Mouse (Mus musculus): ENCODE data around the gene Myadml2. TPM values are rescaled to one million over a fixed set of nuclear protein-coding genes. Genes with fewer than 3 reads are reported as not detected.

The Myadml2 gene
- polyA plus RNA-seq, 1 experiment from 2014 or later: 0.81 TPM

DNA sequence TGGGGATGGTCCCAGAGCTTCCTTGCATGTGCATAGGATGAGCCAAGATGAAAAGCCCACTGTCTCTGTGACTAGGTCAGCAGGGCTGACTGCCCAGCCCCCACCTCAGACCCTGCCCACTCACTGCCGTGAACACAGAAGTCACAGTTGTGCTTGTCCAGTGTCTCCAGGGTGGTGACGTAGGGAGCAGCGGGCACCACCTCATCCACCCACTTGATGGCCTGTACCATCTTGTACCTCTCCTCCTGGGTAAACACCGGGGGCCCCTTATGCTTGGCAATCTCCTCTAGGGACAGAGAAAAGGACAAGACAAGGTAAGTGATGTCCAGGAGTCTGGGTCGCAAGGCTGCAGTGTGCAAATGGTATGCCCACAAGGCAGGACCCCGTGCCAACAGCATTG lies 32.8 kb downstream of the Myadml2 start:
- H3K36me3 ChIP-seq: peaks cover 72% of the 10 kb centered on the region
- ATAC-seq (ENCODE audit: low FRiP score, low read depth): no peak

DNA sequence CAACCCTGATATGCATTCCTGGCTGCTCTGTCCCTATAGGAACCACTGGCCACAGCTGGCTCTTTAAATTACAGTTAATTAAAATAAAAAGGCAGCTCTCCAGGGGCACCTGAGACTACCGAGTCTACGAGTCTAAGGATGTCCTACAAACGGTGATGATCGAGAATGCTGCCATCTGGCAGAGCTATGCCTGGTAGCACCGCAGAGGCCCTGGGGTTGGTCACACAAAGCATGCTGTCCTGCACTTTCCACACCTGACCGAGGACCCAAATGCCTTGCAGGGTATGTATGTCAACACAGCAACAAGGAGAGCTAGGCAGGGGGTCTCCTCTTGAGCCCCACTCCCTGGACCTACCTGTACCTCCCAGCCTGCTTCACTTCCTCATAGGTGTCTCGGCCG lies 34.0 kb downstream of the Myadml2 start:
- Histone ChIP-seq H3K27ac (no peak overlapping the region), H3K4me2 (replicated peaks) (no peak overlapping the region), H3K9me3 (no peaks in the 10 kb centered on the region), H3K4me3 (no peak overlapping the region), H3K4me1 (peaks cover 22% of the 10 kb centered on the region), H3K36me3 (peaks cover 70% of the 10 kb centered on the region), H3K27me3 (replicated peaks) (peaks cover 6% of the 10 kb centered on the region; the same call in 1 of the 2 replicates), H3K9ac (no peak overlapping the region)
- ATAC-seq (ENCODE audit: low FRiP score, low read depth): no peak
- 77% methylated on average over 8 of the region's 8 CpGs for WGBS

More for the DNA sequence above, 32.8 kb downstream of the Myadml2 start:
- 94% methylated on average over 6 of the region's 6 CpGs for WGBS
- Histone ChIP-seq H3K4me2 (replicated peaks) (no peak overlapping the region), H3K27me3 (replicated peaks) (no peaks in the 10 kb centered on the region), H3K9ac (no peak overlapping the region), H3K4me1 (peaks cover 16% of the 10 kb centered on the region), H3K4me3 (no peak overlapping the region), H3K27ac (no peak overlapping the region), H3K9me3 (no peaks in the 10 kb centered on the region)

DNA sequence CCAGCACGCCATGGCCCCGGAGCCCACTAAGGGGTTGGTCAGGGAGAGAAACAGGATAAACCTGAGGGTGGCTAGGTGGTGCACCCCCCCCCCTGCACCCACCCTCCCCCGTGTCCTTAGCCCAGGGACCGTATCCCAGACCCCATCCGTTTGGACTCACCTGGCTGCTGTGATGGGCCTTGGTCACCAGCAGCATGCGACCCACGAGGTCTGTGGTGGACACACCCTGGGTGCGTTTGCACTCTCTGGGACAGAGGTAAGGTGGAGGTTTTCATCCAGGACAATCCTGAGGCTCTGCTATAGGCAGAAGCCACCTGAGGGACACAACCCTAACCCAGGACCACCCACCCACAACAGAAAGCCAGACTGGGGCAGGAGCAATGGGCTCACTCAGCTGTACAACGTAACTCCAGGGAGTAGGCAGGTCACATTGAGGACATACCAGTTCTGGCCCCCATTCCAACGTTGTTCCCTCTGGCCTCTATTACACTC lies 34.4 kb downstream of the Myadml2 start:
- 91% methylated on average over 10 of the region's 10 CpGs for WGBS
- Histone ChIP-seq H3K27me3 (replicated peaks) (peaks cover 7% of the 10 kb centered on the region; the same call in 1 of the 2 replicates), H3K27ac (no peak overlapping the region), H3K36me3 (peaks cover 66% of the 10 kb centered on the region), H3K9ac (no peak overlapping the region), H3K9me3 (no peaks in the 10 kb centered on the region), H3K4me2 (replicated peaks) (no peak overlapping the region), H3K4me3 (no peak overlapping the region), H3K4me1 (peaks cover 27% of the 10 kb centered on the region)
- ATAC-seq (ENCODE audit: low FRiP score, low read depth): no peak

DNA sequence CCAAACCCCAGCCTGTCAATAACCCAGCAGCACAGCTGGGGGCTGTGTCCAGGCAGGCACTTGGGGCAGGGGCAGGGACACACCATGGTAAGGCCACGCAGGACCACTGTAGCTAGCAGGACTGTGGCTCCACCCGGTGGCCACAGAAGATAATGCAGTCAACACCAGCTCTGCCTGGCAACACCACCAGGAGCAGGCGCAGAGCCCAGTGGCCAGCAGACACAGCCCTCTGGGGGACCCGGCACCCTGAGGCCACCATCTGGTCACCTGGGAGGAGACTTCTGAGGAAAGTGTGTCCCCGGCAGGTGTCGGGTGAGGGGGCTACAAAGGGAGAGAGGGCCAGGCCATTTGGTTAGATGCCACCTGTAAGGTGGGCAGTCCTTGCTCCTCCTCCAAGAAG lies 35.2 kb downstream of the Myadml2 start:
- Histone ChIP-seq H3K27me3 (replicated peaks) (peaks cover 13% of the 10 kb centered on the region; the same call in 1 of the 2 replicates), H3K36me3 (peaks cover 59% of the 10 kb centered on the region), H3K4me2 (replicated peaks) (no peak overlapping the region), H3K9ac (no peak overlapping the region), H3K4me1 (peaks cover 32% of the 10 kb centered on the region), H3K27ac (no peak overlapping the region), H3K4me3 (no peak overlapping the region), H3K9me3 (no peaks in the 10 kb centered on the region)
- WGBS: 55% methylated on average over 6 of the region's 6 CpGs
- ATAC-seq (ENCODE audit: low FRiP score, low read depth): no peak

DNA sequence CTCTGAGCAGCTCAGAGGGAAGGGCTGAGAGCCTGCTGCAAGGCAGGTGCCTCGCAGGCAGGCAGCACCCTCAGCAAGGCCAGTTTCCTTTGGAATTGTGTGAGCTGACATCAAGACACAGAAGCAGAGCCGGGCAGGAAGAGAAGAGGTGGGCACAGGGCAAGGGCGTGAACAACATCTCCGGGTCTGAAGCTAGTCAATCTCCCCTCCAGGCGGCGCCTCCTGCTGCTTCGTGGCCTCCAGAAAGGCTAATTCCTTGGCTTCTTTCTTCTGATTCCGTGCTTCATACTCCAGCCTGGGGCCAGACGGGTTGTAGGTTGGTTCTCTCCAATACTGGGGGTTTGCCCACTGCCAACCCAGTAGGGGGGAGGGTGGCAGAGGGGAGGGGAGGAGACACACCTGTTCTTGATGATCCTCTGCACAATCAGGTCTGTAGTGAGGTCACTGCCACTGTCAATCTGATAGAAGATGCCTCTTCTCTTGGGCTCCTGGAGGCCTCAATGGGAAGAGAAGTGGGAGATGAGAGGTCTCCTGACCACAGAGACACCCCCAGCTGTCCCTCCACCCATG lies 37.4 kb downstream of the Myadml2 start:
- Histone ChIP-seq H3K4me2 (replicated peaks) (no peak overlapping the region), H3K27ac (no peak overlapping the region), H3K4me3 (no peak overlapping the region), H3K36me3 (peaks cover 66% of the 10 kb centered on the region), H3K4me1 (peaks cover 16% of the 10 kb centered on the region), H3K9me3 (no peaks in the 10 kb centered on the region), H3K9ac (no peak overlapping the region), H3K27me3 (replicated peaks) (peaks cover 22% of the 10 kb centered on the region)
- 83% methylated on average over 9 of the region's 9 CpGs for WGBS
- ATAC-seq (ENCODE audit: low FRiP score, low read depth): no peak

DNA sequence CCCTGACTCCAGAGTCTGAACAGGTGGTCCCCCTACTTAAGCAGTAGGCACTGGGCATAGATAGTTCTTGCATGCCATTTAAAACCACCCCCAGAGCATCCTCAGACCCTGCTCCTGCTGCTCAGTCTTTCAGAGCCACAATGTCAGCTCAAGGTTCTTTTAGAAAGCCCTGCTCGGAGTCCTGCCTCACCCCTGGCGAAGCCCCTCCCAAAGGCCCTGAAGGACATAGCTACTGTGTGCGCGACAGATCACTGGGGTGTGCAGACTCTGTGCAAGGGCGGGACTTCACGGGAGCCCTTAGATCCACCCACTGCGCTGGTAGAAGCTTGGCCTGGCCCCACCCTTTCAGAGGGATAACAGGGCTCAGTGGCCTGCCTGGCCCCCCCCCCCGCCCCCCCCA lies 38.7 kb downstream of the Myadml2 start:
- no peak overlapping the region for H3K4me3 ChIP-seq
- H3K4me1 ChIP-seq: peaks cover 16% of the 10 kb centered on the region
- 0 out of 2 replicates have a peak overlapping the region, but pooled peaks have one; percentile 48 for H3K9ac ChIP-seq
- no peak overlapping the region for H3K27ac ChIP-seq
- no peaks in the 10 kb centered on the region for H3K9me3 ChIP-seq
- H3K36me3 ChIP-seq: peaks cover 70% of the 10 kb centered on the region
- WGBS: 45% methylated on average over 8 of the region's 8 CpGs
- H3K4me2 ChIP-seq (replicated peaks): no peak overlapping the region
- H3K27me3 ChIP-seq (replicated peaks): peaks cover 22% of the 10 kb centered on the region
- ATAC-seq (ENCODE audit: low FRiP score, low read depth): no peak

DNA sequence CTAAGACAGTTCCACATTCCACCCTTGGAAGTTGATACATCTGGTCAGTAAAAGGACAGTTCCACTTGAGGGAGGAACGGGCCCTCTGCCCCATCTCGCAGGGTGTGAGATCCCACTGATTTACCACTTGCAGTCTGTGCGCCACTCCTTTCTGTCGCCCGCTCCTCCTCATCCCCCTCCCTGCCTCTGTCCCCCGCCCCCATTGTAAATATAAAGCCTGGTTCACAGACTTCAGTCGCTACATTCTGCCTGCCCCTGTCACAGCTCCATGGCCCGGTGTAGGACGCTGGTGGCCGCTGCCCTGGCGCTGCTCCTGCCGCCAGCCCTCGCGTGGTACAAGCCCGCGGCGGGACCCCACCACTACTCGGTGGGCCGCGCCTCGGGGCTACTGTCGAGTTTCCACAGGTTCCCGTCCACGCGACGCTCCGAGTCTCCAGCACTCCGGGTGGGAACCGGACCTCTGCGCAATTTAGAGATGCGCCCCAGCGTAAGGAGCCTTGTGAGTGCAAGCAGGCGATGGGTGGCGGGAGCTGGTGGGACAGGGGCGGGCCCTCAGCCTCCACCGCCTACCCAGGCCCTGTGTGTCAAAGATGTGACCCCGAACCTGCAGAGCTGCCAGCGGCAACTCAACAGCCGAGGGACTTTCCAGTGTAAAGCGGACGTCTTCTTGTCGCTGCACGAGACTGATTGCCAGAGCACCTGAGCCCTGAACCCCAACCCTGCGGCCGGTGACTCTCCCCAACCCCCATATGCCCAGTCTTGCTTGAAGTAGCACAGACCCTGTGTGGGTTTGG lies 39.5 kb downstream of the Myadml2 start, which contains the start of gene Npb:
TSS of gene Npb (plus strand) at position 237 of the 794 bp plus-strand sequence.
- Histone ChIP-seq H3K36me3 (peaks cover 70% of the 10 kb centered on the region), H3K27me3 (replicated peaks) (peaks cover 22% of the 10 kb centered on the region), H3K27ac (no peak within 1 kb of the TSS), H3K4me1 (peaks cover 16% of the 10 kb centered on the region), H3K9ac (peak within 1 kb of the TSS; percentile 48; the same call in 1 of the 2 replicates), H3K4me2 (replicated peaks) (peak within 1 kb of the TSS; percentile 53), H3K4me3 (peak within 1 kb of the TSS; percentile 19; the same call in 1 of the 2 replicates), H3K9me3 (no peaks in the 10 kb centered on the region)
- 5% methylated on average over 45 of the region's 45 CpGs for WGBS
- ATAC-seq (ENCODE audit: low FRiP score, low read depth): no peak

DNA sequence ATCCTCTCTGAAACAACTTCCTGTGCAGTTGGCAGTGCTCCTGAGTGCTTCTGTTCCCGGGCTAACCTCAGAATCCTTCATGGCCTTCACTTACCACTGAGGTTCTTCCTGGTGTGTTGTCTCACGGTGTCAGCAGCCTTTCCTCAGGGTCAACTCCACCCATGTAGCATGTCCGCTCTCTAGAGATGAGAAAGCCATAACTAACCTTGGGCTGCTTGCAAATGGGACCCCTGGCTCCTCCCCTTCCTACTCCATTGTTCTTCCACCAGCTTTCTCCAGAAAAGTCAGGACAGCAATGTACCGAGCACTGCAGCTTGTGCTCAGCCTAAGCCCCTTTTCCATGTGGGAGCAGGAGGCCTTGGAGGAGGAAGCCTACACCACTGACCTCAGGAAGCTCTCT lies 41.2 kb downstream of the Myadml2 start:
- Histone ChIP-seq H3K27ac (no peak overlapping the region), H3K4me3 (no peak overlapping the region), H3K27me3 (replicated peaks) (peaks cover 22% of the 10 kb centered on the region), H3K4me1 (peaks cover 16% of the 10 kb centered on the region), H3K9me3 (no peaks in the 10 kb centered on the region), H3K36me3 (peaks cover 69% of the 10 kb centered on the region), H3K9ac (no peak overlapping the region), H3K4me2 (replicated peaks) (no peak overlapping the region)
- ATAC-seq (ENCODE audit: low FRiP score, low read depth): no peak
- WGBS: 77% methylated on average over 4 of the region's 4 CpGs

DNA sequence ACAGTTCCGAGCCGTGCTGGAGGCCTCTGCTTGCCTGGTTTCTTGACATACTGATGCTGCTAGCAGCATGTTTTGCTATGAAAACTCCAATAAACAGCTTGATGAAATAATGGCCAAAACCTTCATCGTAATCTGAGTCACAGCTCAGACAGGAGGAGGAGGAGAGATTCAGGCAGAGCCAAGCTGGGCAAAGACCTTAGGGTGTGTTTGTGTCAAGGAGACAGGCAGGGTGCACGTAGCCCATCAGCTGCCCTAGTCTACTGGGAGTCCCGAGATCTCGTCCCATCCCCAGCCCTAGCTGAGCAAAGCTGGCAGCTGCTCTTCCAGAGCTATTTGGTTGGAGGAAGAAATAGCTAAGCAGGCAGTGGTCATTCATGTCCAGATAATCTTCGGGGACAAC lies 42.3 kb downstream of the Myadml2 start:
- H3K27ac ChIP-seq: no peak overlapping the region
- H3K27me3 ChIP-seq (replicated peaks): peaks cover 22% of the 10 kb centered on the region
- no peak overlapping the region for H3K9ac ChIP-seq
- no peak overlapping the region for H3K4me2 ChIP-seq (replicated peaks)
- H3K9me3 ChIP-seq: no peaks in the 10 kb centered on the region
- H3K4me1 ChIP-seq: peaks cover 16% of the 10 kb centered on the region
- WGBS: 92% methylated on average over 7 of the region's 7 CpGs
- no peak overlapping the region for H3K4me3 ChIP-seq
- no peak for ATAC-seq (ENCODE audit: low FRiP score, low read depth)
- H3K36me3 ChIP-seq: peaks cover 59% of the 10 kb centered on the region

DNA sequence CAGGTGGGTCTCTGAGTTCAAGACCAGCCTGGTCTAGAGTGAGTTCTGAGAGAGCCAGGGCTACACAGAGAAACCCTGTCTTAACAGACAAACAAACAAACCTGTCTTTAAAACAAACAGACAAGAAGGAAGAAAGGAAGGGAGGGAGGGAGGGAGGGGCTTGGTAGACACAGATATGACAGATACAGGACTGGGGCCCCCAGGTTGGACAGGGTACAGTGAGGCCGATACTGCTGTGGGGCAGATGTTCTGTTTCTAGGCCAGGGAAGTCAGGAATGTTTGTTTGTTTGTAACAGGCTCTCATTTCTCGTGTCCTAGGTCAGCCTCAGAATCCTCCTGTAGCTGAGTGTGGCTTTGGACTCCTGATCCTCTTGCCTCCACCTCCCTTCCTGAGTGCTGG lies 44.4 kb downstream of the Myadml2 start:
- Histone ChIP-seq H3K4me1 (peaks cover 15% of the 10 kb centered on the region), H3K9ac (no peak overlapping the region), H3K27me3 (replicated peaks) (peaks cover 16% of the 10 kb centered on the region), H3K9me3 (no peaks in the 10 kb centered on the region), H3K4me3 (no peak overlapping the region), H3K4me2 (replicated peaks) (no peak overlapping the region), H3K36me3 (peaks cover 53% of the 10 kb centered on the region), H3K27ac (no peak overlapping the region)
- WGBS: 90% methylated on average over 2 of the region's 2 CpGs
- ATAC-seq (ENCODE audit: low FRiP score, low read depth): no peak

DNA sequence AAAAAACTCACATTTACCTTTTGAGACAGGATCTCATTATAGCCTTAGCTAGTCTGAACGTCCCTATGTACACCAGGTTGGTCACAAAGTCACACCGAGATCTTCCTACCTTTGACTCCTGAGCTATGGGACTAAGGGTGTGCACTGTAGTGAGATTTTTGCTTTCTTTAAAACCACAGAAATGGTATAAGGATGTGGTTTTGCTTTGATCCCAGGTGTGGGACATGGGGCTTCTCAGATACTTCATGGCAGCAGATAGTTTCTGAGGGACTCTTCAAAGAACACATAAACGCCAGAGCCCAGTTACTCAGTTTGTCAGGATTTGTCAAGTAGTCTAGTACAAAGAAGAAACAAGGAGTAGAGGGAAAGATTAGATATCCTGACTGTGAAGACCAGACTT lies 47.2 kb downstream of the Myadml2 start:
- Histone ChIP-seq H3K9ac (no peak overlapping the region), H3K9me3 (no peaks in the 10 kb centered on the region), H3K4me2 (replicated peaks) (no peak overlapping the region), H3K4me1 (peaks cover 23% of the 10 kb centered on the region), H3K27ac (no peak overlapping the region), H3K4me3 (no peak overlapping the region), H3K27me3 (replicated peaks) (no peaks in the 10 kb centered on the region), H3K36me3 (peaks cover 58% of the 10 kb centered on the region)
- ATAC-seq (ENCODE audit: low FRiP score, low read depth): no peak
- 98% methylated on average over 3 of the region's 3 CpGs for WGBS

DNA sequence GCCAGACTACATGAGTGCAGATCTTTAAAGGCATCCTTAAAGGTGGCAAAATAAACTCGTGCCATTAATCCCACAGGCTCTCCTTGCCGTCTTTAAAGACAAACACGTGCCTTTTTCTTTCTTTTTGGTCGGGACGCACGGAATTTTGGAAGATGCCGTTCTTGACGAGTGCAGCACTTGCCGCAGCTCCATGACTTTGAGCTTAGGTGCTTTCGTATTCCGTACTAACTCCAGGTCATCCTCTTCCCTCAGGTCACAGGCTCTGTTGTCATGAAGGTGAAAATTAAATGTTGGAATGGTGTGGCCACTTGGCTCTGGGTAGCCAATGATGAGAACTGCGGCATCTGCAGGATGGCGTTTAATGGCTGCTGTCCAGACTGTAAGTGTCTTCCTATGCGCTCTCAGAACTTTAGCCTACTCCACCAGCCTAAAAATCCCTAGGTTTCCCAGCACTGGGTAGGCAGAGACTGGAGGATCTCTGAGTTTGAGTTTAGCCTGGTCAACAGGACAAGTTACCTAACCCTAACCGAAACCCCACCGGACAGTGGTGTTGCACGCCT lies 48.9 kb downstream of the Myadml2 start:
- peak overlapping the region; percentile 99 for H3K9ac ChIP-seq
- no peaks in the 10 kb centered on the region for H3K9me3 ChIP-seq
- peak overlapping the region; percentile 98 for H3K4me2 ChIP-seq (replicated peaks)
- peak; percentile 45; the same call in 1 of the 2 replicates for ATAC-seq (ENCODE audit: low FRiP score, low read depth)
- peaks cover 23% of the 10 kb centered on the region for H3K4me1 ChIP-seq
- peak overlapping the region; percentile 100 for H3K4me3 ChIP-seq
- 50% methylated on average over 17 of the region's 17 CpGs for WGBS
- 0 out of 2 replicates have a peak overlapping the region, but pooled peaks have one; percentile 1 for H3K27ac ChIP-seq
- H3K27me3 ChIP-seq (replicated peaks): no peaks in the 10 kb centered on the region
- H3K36me3 ChIP-seq: peaks cover 57% of the 10 kb centered on the region

Data from neural tube, embryonic 12.5 days (tissue).